Mouse (Mus musculus): Measurements from ENCODE around the gene Evi2b. TPM values are rescaled to one million over a fixed set of nuclear protein-coding genes. Genes with fewer than 3 reads are reported as not detected.

Evi2b gene
- polyA plus RNA-seq (2015; fragmentation: Nextera tagmentation; extraction: Ambion mirVana) = 2.0 and 2.2 TPM in 2 replicates

DNA sequence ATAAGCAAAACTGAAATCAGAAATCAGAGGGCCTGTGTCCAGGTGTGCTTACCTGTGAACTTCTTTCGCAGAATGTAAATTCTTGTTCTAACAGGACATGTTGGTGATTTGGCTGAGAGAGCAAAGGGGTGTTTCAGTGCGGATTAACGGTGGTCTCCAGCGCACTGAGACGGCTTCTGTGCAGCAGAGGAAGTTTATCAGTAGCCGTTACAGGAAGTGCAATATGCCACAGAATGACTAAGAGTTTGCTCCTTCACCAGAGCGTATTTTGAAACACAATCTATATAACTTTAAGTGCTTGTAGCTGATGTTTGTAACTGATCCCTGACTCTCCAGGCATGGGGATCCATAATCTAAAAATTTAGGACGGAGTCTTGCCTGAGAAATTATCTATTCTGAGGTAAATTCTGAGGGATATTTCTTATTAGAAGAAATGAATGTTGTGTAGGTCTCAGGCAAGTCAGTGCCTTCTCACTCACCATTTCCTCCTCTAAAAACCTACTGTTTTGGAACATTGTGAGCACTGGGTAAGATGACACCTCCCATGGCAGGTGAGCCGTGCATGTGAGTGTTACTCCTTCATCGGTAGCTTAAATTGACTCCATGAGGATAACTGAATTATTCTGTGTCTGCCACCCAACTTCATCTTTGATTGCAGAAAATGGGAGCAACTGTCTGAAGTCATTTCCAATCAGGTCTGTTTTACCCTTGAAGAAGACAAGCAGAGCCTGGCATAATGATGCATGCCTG lies at the start of gene Evi2b:
Gene Evi2b, minus strand, starts transcription at position 203 of the 750 bp plus-strand sequence.

DNA sequence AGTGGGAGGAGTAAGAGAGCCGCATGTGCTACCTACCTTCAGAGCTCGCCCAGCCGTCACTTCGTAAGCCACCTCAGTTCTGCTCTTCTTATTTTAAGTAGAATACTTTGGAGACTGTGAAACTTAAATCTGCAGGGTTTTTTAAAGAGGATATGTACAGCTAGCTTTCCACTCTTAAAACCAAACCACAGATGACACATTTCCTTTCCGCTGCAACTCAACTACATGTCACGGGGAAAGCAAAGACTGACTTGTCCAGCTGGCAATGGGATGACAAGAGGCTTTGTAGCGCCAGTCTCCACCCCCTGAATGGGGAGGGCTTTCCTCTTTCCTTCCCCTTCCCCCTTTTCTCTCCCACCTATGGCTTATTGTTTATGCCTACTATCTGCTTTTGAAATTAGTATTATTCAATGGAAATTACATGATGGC lies 6.8 kb upstream of the Evi2b start, which contains the start of the genes Evi2 and Evi2a:
Gene Evi2, minus strand, starts transcription at position 257 of the 429 bp plus-strand sequence.
Gene Evi2a, minus strand, starts transcription at position 277 of the 429 bp plus-strand sequence.

DNA sequence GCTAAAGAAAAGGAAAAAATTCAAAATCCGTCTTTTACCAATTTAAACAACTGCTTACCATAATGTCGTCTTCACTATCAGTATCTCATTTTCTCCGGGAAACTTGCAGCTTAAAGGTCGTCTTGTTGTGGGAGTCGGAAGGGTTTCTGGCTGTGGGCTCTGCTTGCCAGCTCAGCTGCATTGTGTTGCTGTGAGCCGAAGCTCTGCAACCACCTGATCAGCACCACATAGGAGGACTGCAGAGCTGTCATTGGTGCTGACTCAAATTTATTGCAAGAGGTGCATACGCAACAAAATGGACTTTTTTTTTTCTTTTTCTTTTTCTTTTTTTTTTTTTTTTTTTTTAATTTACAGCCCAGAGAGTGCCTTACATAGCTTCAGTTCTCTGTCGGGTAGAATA lies 19.7 kb downstream of the Evi2b start, which contains the start of gene Omg:
Gene Omg, minus strand, starts transcription at position 240 of the 400 bp plus-strand sequence.

Other genes starting within 250 kb of the Evi2b start
- gene Gm9964, start 226.9 kb downstream of the Evi2b start, polyA plus RNA-seq (2015; fragmentation: Nextera tagmentation; extraction: Ambion mirVana) = not detected in 2 replicates
- 4.1 and 5.4 TPM in 2 replicates for gene Nf1, start 184.1 kb downstream of the Evi2b start, polyA plus RNA-seq (2015; fragmentation: Nextera tagmentation; extraction: Ambion mirVana)
- gene Omg, start 19.7 kb downstream of the Evi2b start, polyA plus RNA-seq (2015; fragmentation: Nextera tagmentation; extraction: Ambion mirVana) = 7.9 and 12.6 TPM in 2 replicates
- 0.36 and 0.43 TPM in 2 replicates for gene Evi2, start 6.8 kb upstream of the Evi2b start, polyA plus RNA-seq (2015; fragmentation: Nextera tagmentation; extraction: Ambion mirVana)
- 7.1 and 7.2 TPM in 2 replicates for gene Evi2a, start 6.8 kb upstream of the Evi2b start, polyA plus RNA-seq (2015; fragmentation: Nextera tagmentation; extraction: Ambion mirVana)
- gene Rab11fip4, start 67.5 kb upstream of the Evi2b start, polyA plus RNA-seq (2015; fragmentation: Nextera tagmentation; extraction: Ambion mirVana) = 1.0 and 2.6 TPM in 2 replicates